Mouse (Mus musculus) yolk sac, embryonic 10.5 days (tissue): ENCODE results near the gene Prrc2a.
A peak's percentile ranks its signal among the peaks of the same experiment; 100 is the strongest.

Experiments used
- DNase-seq: peaks from one replicate; pipeline ENCODE4 v3.0.0-alpha.2; 2017; ENCODE audit warnings: low spot score

Prrc2a gene

DNA sequence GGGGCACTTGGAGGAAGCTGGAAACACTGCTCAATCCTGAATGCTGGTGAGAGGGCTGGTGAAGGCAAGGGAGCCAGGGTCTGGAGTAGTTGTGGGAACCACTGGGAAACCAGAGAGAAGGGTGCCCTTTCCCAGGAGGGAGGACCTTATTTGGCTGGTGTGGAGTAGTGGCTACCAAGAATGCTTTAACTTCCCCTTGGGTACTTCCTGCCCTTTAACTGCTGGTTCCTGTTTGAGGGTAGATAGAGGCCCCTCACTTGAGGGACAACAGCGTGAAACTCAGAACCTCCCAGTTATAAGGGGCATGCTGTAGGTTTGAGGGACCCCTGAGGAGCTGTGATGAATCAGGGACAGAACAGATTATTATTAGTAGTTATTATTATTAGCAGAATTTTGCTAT is 24.5 kb upstream of the Prrc2a start:
- DNase-seq = no peak

- DNase-seq = no peak
Measured at GRCm38 (mm10) chr17:35187959-35188610, 23.4 kb upstream of the Prrc2a start, which contains the start of gene Lst1. TSS of gene Lst1 (minus strand) at chr17:35188439.

DNA sequence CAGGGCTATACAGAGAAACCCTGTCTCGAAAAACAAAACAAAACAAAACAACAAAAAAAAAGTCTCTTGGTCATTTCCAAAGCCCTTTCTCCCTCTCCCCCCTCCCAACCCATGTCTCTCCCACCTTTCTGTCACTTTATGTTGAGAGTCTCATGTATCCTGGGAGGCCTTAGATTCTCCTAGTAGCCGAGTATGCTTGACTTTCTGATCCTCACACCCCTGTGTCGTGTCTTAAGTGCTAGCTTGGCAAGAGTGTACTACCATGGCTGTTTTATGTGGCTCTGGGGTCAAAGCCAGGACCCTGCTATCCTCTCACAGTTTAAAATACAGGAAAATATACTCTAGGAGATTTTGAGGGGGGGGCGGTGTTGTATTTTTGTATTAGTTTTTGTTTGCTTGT is 22.6 kb upstream of the Prrc2a start:
- DNase-seq = no peak

DNA sequence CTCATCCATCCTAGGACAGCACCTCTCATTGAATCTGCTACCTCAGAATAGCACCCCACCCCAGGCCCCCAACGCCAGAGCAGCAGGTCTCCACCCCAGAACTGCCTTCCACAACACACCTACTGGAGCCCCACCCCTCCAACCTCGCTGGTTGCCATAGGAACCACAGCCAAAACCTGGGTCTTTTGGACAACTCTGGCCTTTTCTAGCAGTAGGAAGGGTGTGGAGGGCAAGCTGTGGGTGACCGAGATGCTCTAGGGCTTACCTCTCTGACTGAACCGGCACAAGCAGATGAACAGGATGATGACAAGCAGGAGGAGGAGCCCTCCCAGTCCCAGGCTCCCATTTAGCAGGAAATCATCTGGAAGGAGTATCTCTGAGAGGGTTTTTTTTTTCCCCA is 22.0 kb upstream of the Prrc2a start:
- DNase-seq = peak; percentile 38

- peak; percentile 68 for DNase-seq
Measured at GRCm38 (mm10) chr17:35185639-35186611, 21.2 kb upstream of the Prrc2a start.

- no peak for DNase-seq
Measured at GRCm38 (mm10) chr17:35180093-35180492, 15.4 kb upstream of the Prrc2a start.

- peak; percentile 55 for DNase-seq
Measured at GRCm38 (mm10) chr17:35178528-35178927, 13.8 kb upstream of the Prrc2a start.

- no peak for DNase-seq
Measured at GRCm38 (mm10) chr17:35175968-35176367, 11.3 kb upstream of the Prrc2a start, which contains the start of gene Aif1. TSS of gene Aif1 (minus strand) at chr17:35176068.

- DNase-seq = no peak
Measured at GRCm38 (mm10) chr17:35175382-35175781, 10.7 kb upstream of the Prrc2a start.

DNA sequence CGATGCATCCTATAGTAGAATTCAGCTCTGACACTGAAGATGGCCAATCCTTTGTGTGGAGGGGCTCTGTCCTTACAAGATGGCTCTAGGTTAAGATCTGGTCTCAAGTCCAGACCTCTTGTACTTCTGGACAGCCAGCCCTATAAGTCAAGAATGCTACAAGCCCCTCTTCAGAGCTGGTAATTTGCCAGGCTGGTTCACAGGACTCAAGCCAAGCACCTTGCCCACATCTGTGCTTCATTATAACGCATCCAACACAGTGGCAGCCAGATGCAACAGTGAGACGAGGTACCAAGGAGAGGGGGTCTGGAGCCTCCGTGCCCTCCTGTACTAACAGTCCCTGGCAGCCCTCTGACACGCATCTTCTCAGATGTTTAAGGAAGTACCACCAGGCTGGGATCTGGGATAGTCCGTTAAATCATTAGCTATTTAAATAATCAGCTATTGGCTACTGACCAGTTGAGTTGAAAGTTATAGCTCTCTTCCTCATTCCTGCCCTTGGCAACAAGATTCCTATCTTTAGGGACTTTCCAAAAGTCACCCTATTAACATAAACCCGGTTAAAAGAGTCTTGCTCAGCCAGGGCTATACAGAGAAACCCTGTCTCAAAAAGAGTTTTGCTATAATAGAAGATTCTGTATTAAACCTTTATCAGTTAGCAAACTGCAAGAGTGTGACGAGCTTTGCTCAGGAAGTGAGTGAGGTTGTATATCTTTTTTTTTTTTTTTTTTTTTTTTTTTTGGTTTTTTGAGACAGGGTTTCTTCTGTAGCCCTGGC is 9.7 kb upstream of the Prrc2a start:
- DNase-seq = no peak

- no peak for DNase-seq
Measured at GRCm38 (mm10) chr17:35173329-35173728, 8.6 kb upstream of the Prrc2a start.

GRCm38 (mm10) chr17:35172445-35173234 is 7.9 kb upstream of the Prrc2a start:
- DNase-seq = no peak

DNA sequence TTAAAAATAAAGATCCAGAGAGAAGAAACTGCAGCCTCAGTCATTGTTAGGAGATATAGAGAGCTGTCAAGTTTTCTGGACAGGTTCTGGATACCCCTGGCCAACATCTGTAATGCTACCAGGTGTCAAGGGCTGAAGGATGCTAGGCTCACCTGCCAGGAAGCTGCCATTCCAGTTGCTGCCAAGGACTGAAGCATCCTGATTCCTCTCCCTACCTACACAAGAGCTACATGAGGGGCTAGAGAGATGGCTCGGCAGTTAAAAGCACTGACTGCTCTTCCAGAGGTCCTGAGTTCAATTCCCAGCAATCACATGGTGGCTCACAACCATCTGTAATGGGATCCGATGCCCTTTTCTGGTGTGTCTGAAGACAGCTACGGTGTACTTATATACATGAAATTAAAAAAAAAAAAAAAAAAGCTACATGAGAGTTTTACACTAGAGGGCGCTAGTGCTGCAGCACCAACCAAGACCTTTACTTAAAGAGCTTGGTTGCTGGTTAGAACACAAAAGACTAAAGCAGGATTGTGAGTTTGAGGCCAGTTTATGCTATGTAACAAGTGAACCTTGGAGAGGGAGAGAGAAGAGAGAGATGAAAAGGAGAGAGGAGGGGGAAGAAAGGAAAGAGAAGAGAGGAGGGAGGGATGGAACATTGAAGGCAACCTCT is 4.0 kb upstream of the Prrc2a start:
- no peak for DNase-seq

GRCm38 (mm10) chr17:35167794-35168193 is 3.1 kb upstream of the Prrc2a start:
- no peak for DNase-seq

DNA sequence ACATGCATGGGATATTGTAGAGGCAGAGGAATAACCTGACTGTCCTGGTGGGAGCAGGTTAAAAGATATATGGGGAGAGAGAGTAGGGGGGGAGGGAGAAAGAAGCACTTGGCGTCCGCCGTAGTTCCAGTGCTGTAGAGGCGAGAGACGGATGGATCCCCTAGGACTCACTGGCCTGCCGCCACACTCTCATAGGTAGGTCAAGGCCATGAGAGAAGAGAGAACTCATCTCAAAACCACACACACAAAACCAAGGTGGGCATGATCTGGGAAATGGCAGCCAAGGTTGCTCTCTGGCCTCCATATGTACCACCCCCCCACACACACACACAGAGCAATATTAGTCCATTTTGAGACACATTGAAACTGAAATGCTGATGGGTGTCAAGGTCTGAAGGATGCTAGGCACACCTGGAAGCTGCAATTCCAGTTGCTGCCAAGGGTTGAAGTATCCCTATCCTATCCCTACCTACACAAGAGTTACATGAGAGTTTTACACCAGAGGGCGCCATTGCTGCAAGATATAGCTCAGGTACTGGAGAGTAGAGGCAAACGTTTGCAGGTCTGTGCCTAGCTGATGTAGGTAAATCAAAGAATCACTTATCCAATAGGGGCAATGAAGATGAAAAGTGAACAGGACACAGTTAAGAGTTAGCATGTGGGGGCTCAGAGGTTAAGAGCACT is 1.8 kb upstream of the Prrc2a start:
- DNase-seq = peak; percentile 49

DNA sequence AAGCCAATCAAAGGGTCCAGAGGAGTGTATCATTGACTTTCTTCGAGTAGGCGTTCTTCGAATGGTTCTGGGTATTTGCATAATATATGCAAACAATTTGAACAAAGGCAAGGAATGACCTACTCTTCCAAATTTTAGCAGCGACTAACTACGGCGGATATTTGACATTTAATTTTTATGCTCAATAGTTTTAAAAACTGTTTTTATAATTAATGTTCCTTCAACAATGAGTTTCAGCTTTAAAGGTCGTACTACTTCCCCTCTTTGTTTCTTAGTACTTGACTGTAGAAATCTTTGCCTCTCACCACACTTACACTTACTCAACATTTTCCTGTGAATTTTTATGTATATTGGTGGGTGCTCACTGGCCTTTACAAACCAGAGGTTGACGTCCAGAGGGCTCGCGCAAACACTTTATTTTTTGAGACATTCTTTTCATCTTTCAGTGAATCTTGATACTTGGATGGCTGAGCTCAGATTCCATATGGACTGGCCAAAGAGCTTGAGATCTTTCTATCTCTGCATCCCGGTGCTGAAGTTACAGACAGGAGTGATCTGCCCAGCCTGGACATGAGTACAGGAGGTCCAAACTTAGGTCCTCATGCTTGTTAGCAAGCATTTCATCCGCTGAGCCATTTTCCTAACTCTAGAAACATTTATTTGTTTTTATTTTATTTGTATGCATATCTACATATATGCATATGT is 906 bp upstream of the Prrc2a start:
- DNase-seq = no peak

- DNase-seq = peak; percentile 32
Measured at GRCm38 (mm10) chr17:35164218-35164567, 504 bp downstream of the Prrc2a start.

DNA sequence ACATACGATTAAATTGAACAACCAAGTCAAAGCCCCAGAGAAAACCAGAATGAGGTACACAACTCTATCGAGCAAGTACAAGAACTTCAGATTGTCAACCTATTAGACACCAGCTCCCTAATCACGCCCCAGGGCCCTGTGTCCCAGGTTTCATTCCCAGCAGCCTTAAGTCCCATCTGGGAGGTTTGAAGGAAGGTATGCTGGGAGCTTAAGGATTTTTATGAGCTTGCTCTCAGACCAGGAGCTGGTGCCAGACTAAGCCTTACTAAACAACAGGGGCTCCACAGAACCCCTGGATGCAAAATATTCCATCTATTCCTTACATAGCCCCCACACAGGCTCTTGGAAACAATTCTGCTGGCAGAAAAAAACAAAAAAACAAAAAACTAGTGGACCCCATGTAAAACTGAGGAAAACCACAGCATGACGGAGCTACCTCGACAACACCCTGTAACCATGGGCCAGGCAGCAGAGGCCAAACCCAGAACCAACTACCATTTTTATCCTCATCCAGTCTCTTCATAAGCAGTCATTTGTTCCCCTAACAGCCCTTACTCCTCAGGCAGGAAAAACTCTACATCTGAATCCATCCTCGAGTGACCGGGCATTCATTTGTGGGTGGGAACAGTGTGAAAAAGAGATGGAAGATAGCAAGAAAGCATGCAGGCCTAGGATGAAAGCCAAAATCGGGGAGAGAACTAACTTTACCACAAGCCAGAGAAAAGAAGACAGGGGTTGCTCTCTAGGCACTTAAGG is 1.2 kb downstream of the Prrc2a start:
- no peak for DNase-seq

GRCm38 (mm10) chr17:35162730-35163129 is 2.0 kb downstream of the Prrc2a start:
- no peak for DNase-seq
